Mouse (Mus musculus) lung, adult 2 months (tissue): ENCODE data around the gene Vapb.

Experiments used
- CTCF ChIP-seq: fragments of 200-500 bp; IDR thresholded peaks from 2 replicates; pipeline ENCODE4 v1.5.1; 2011; ENCODE audit warnings: mild to moderate bottlenecking, low read length, control low read depth; ENCODE audit not compliant: insufficient read depth
- POLR2A ChIP-seq: fragments of 200-500 bp; IDR thresholded peaks from 2 replicates; pipeline ENCODE4 v1.6.1; 2011; ENCODE audit warnings: low read depth, mild to moderate bottlenecking, control low read depth, low read length, borderline replicate concordance; ENCODE audit errors: extremely low read depth

GRCm38 (mm10) chr2:173803827-173804226 is 66.5 kb downstream of the Vapb start:
- TF ChIP-seq CTCF = no peak
- no peak for TF ChIP-seq POLR2A
